Mouse (Mus musculus) CH12F3 (cell line): Measurements from ENCODE around the gene Thrsp.

Experiments used
- in situ Hi-C: fragments of 300-500 bp; cut with MboI; formaldehyde crosslinking; loops from 2 replicates; pipeline ENCODE4 v1.14.3; 2020; ENCODE audit warnings: low sequenced_read_pairs

Gene Thrsp

DNA sequence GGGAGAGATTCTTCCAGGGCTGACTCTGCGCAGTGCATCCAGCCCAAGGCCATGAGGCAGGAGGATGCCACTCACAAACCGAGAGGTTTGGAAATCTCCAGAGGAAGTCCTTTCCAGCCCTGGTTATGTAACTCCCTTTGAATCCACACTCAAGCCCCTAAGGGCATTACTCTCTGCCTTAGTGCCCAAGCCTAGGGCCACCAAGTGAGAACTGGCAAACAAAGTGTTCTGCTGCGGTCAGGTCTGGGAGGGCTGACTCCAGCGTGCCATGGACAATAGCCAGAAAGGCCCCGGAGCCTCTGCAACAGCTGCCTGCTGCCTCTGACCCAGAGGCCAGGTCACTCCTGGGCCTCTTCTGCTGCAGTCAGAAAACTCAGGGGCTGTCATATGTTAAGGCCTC is 1.2 kb upstream of the Thrsp start:
- in situ Hi-C loops = no loop called here

GRCm38 (mm10) chr7:97416473-97416872 is 1.1 kb downstream of the Thrsp start:
- in situ Hi-C loops = no loop called here

DNA sequence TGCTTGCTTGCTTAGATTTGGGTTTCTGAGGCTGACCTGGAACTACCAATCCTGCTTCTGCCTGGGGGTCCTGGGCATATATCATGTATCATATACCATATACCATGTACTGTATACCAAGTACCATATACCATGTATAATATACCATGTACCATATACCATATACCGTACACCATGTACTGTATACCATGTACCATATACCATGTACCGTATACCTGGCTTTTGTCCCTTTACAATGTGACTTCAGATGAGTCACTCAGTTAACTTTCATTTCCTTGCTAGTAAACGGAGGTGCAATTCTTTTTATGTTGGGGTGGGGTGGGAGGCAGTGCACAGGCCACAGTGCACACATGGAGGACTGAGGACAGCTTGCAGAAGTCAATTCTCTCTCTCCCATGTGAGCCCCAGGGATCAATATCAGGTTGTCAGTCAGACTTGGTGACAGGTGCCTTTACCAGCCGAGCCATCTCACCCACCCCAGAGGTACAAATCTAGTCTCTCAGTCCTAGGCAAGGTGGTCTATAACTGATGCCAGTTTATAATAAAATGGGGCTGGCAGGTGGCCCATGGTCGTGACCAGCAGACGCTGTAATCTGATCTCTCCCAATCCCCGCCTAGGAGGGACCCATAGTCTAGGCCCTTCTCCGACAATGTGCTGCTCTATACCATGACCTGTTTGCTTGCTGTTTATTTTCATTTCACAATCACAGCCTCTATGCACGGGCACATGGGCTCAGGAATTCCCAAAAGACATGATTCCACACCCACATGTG is 2.4 kb downstream of the Thrsp start:
- in situ Hi-C loops = no loop called here

DNA sequence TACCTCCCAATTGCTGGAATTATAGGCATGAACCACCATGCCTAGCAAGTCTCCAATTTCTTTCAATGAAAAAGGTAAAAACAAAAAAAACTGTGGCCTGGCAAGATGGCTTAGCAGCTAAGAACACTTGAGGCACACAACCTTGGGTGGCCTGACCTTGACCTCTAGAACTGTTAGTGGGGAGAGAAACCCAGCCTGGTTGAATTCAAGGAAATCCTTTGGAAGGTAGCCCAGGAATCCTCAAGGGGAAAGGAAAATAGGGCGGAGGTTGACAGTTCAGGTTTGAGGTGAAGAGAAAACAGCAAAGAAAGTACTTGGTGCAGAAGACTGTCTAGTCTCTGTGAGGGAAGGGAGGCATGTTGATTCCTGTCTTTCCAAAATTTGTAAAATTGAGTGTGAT is 3.1 kb downstream of the Thrsp start:
- in situ Hi-C loops = no loop called here

DNA sequence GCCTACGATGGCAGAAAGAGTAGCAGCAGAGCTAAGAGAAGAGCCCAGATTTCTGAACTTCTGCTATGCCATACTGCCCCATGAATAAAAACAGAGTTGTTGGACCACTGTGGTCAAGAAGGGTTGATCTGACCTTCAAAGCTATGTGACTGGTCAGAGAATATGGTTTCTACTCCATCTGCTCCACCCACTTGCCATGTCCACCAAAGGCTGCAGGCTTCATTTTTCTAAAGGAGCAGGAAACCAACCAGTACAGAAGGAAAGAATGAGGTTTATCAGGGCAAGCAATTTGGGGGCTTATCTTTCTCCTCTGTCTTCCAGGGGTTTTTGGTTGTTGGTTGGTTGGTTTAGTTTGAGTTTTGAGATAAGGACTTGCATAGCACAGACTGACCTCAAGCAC is 3.5 kb downstream of the Thrsp start:
- in situ Hi-C loops = no loop called here

GRCm38 (mm10) chr7:97411575-97411974 is 6.0 kb downstream of the Thrsp start:
- in situ Hi-C loops = no loop called here

- in situ Hi-C loops = no loop called here
Observed at GRCm38 (mm10) chr7:97411106-97411505, 6.4 kb downstream of the Thrsp start.

DNA sequence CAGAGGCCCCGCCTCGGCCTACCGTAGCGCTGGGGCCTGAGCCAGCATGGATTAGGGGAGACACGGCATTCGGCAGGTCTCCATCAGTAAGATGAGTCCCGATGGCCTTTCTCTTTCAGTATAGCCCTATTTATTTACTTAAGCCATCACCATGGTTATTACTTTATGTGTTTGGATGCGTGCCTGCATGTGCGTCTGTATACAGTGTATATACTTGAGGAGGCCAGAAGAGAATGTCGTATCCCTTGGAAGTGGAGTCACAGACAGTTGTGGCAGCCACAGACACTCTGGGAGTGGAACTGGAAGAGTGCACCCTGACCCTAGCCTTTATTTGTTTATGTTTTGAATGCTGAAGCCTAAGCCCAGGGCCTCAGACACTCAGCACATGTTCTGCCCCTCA is 10.4 kb downstream of the Thrsp start:
- in situ Hi-C loops = no loop called here

DNA sequence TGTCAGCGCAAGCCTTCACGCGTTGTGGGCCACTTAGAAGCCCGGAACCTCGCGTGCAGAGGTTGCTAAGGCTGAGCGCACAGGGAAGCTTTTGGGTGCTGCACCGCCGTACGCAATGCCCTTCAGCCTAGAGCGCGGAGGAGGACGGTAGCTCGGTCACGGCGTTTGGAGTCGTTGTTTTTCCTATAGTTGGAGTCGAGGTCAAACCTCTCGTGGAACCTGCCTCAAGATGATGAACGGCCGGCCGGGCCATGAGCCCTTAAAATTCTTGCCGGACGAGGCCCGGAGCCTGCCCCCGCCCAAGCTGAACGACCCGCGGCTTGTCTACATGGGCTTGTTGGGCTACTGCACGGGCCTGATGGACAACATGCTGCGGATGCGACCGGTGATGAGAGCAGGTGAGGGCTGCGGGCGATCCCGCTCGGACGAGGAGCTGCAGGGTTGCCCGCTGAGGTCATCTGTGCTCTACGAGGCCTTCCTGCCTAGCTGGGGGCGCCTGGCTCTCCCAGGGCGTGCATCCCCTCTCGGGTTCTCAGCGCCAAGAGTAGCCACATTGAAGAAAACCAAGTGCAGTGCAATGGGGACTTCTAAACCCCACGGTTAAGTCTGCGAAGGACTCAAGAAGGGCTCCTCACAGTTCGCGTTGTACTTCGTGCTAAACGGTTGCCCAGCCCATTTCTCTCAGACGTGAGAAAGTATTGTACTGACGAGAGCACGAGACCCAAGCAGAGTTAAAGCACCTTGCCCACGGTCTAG is 17.4 kb downstream of the Thrsp start, which contains the start of gene Ndufc2:
Gene Ndufc2, plus strand, starts transcription at position 44 of the 756 bp plus-strand sequence.
- in situ Hi-C loops = no loop called here

GRCm38 (mm10) chr7:97398943-97399342 is 18.6 kb downstream of the Thrsp start:
- in situ Hi-C loops = no loop called here

- in situ Hi-C loops = no loop called here
Observed at GRCm38 (mm10) chr7:97394375-97394774, 23.2 kb downstream of the Thrsp start.

GRCm38 (mm10) chr7:97392079-97392445 is 25.5 kb downstream of the Thrsp start:
- in situ Hi-C loops = no loop called here

DNA sequence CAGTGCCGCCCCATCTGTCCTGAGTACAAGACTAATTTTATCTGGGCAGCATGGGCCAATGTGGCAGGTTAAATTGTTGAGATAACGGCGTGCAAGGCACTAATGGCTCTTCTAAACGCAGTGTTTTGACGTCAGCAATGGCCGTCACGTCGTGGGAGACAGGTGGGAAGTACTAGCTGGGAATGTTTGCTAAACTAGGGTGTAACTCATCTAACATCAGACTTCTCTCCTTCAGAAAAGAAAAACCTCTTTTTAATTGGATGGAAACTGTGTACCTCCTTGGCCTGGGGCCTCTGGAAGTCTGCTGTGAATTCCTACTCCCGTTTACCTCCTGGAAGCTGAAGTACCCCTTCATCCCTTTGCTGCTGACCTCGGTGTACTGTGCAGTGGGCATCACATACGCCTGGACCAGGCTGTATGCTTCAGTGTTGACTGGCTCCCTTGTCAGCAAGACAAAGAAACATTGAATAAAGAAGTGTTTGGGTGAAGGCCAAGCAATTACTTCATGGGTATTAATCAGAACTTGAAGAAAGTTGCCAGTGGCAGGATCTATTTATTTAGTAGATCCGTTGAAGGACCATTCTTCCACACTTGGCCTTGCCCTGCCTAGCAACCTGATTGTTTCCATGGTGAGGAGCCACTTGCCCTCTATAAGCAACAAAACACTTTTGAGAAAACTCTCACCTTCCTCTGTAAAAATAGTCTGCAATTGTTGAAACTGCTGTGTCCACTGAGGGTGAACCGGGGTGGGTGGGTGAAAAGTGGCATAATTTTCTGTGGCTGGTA is 26.0 kb downstream of the Thrsp start:
- in situ Hi-C loops = no loop called here

GRCm38 (mm10) chr7:97388541-97388940 is 29.0 kb downstream of the Thrsp start:
- in situ Hi-C loops = no loop called here

DNA sequence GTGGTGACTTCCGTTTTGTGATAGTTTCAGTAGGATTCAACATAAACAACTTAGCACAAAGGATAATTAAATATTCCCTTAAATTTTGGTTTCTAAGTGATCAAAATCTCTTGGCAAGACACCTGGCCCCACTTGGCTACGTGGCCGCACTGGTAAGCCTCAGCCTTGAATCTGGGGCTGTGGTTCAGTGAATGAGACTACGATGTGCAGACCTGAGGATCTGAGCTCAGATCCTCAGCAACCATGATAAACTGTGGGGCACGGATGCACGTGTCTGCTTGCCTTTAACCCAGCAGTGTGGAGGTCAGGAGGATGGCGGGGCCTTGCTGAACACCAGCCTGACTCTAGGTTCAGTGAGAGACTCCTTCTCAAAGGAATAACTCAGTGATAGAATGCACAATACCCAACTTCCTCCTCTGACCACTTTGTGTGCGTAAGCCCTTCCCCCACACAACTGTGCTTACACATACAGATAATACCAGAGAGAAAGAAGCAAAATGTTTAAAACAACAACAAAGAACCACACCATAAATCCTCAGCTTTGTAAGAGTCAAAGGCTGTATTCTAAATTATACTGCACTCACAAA is 29.9 kb downstream of the Thrsp start:
- in situ Hi-C loops = no loop called here

GRCm38 (mm10) chr7:97386806-97387370 is 30.6 kb downstream of the Thrsp start:
- in situ Hi-C loops = no loop called here

DNA sequence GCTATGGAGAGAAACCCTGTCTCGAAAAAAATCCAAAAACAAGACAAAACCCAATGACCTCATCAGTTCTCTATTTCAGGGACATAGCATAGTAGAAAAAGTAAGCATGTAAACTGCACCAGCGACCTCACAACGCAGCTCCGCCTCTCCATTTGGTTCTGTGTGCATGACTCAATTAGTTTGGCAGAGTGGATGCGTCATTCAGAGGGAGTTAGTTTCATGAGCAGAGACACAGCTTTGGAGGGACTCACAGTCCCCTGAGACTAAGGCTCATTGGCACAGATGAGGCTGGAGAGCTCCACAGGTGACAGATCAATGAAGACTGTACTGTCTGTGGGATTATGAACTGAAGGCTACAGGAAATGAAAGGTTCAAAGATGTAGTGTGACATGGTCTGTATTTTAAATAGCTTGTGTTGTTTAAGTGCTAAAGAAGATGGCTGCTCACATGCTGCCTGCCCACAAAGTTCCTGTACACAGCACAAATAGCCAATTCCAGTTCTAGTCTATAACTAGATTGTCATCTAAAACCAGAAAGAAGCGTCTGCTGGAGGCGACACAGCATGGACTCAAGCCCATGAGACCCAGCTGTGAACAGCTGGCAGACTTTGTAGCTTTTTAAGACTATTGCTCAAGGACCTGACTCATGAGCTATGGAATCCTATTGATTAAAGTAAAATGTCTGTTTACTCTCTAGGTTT is 31.3 kb downstream of the Thrsp start:
- in situ Hi-C loops = no loop called here

DNA sequence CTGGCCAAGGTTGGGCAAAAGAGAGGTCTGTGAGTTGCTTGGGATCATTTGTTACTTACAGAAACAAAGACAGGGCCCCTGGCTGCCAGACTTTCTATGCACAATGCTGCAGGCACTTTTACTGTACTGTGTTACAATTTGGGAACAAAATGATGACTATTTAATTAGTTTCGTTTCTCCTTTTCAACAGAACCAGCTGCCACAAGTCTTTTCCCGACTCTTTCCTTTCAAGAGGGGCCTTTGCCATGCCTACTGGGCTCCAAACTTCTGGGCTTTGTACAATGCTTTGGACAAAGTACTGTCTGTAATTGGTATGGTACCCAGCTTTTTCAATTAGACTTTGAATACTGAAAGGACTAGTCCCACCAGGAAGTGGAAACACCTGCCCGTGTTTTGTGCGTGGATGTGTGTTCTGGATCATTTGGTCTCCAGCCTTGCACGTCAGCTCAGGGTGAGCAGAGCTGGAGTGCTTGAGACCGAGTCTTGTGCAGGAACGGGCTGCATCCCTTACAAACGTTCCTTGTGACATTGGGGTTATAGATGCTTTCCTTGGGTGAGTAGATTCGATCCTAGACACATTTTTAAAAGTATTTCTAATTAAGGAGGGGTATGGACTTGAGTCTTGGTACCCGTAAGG is 33.9 kb downstream of the Thrsp start:
- in situ Hi-C loops = no loop called here

DNA sequence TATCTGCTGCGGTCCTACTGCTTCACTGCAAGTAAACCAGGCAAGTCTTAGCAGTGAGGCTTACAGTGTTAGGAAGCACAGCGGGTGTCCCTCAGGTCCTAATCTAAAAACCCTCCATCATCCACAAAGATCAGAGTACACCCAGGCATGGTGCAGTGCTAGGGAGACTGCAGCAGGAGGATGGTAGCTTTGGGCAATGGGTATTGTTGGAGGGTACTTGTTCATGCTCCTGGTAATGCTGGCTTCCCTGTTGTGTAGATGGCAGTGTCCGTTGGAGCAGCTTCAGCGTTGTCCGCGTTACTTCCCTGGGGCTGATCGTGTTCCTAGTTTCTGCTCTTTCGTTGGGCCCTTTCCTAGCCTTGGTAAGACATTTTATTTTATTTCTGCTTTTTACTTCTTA is 34.9 kb downstream of the Thrsp start:
- in situ Hi-C loops = no loop called here
